Mouse (Mus musculus) 416B (cell line): Measurements from ENCODE around the gene Psmg3.

Experiments used
- DNase-seq: peaks from one replicate; pipeline ENCODE4 v3.0.0; 2011; ENCODE audit warnings: low read depth

The Psmg3 gene

DNA sequence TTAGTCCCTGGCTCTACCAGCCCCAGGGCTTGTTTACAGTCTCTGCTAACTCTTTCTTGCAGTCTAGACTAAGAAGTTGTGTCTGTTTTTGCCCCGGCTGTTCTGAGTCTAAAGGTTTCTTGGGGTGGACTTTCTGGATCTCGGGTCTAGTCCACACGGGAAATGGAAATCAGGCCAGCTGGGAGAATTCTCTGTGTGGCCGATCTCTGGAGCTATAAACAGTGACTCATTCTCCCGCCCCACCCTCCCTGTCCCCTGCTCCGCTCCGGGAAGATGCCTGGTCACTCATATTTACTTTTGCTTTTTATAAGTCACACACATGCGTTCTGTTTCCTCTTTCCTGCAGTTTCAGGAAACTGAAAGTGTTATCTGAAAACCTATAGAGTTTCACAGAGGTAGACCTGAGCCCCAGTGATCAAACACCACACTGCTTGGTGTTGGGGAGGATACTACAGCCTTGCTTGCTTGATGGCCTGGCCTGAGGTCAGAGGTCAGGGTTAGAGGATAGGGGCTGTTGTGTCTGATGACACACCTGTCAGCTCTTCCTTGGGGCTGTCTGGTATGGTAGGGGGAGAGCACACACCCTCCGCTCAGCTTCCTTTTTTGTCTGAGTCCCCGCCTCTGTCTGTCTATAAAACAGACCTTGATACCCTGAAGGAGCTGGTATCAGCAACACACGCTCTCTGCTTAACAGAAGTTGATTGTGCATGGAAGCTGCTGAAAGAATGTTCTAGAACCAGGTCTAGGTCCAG lies 33.2 kb downstream of the Psmg3 start:
- peak; percentile 87 for DNase-seq

DNA sequence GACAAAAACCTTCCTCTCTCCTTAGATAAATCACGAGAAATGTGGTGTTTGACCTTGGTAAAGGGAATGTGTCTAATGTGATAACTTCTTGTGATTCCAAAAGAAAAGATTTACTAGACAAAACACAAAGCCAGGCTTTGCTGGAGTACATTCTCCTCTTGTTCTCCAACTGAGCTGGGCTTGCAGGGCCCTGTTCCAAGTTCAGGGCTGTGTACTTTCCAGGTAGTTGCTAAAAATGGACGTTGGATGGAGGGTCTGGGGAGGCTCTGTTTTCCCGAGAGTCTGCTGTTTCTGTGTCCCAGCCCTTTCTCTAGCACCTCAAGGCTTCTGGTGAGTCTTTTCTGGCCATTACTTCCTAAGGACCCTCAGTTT lies 33.7 kb downstream of the Psmg3 start:
- no peak for DNase-seq

GRCm38 (mm10) chr5:139792159-139792775 lies 34.4 kb downstream of the Psmg3 start:
- peak; percentile 50 for DNase-seq

- DNase-seq = peak; percentile 98
These were observed 35.2 kb downstream of the Psmg3 start, which contains the start of gene Mafk for GRCm38 (mm10) chr5:139791227-139792158. Mafk (plus strand) TSS chr5:139791513.

DNA sequence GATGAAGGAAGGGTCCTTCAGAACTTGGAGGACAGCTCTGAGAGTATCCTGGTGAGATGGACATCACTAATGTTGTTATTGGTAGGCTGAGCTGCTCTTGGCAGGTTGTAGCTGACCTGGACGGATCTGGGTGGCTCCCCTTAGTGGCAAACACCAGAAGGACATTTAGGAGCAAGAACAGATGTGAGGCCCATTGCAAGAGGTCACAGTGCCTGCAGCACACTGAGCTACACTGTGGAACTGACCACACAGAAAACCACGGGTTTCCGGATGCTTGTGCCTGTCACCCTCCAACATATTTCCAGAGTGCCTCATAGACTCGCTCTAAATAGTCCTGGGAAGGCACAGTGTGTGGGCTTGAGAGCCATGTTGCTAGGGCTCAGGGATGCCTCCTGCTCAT lies 37.2 kb downstream of the Psmg3 start:
- DNase-seq = peak; percentile 89

DNA sequence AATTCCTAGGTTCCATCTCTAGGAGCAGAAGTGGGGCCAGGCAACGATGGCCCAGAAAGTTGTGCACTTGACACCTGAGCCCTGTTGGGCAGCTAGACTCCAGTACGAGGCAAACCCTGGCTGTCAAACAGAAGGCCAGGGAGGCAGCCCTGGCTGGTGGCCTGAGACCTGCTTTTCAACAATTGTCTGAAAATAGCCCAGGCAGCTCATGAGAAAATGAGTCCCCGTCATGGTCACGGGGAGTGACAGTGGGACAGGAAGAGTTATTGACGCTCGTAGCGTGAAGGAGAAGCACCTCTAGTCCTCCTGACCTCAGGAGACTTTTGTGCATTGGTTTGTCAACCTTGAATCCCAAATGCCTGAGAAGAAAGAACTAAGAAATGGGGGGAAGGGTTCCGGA lies 45.3 kb downstream of the Psmg3 start:
- no peak for DNase-seq

DNA sequence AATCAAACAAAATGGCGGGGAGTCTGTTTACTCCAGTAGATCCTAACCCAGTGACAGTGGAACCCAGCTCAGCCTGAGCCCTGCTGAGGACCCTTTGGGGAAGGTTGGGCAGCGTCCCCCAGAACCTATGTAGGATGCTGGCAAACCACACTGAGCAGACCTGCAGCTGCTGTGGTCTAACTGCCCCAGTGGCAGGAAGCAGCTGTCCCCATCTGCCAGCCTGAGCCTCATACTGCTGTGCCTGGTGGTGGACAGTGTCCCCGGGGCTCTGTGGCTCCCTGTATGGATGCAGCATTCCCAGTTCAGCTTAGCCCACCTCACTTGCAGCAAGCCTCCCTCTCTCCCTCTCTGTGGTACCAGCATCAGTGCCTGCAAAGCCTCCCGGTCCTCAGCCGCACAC lies 49.7 kb downstream of the Psmg3 start:
- peak; percentile 92 for DNase-seq

- peak; percentile 97 for DNase-seq
These were observed 51.3 kb downstream of the Psmg3 start, which contains the start of gene Ints1 for GRCm38 (mm10) chr5:139775216-139775926. Ints1 (minus strand) TSS chr5:139775674.
